Mouse (Mus musculus) bone marrow, adult 2 months (tissue): Measurements from ENCODE around the gene Akap6. TPM values are rescaled to one million over a fixed set of nuclear protein-coding genes. Genes with fewer than 3 reads are reported as not detected.
"Not testable (repeated sequence)": the region's sequence is repeated elsewhere in the genome, so short reads cannot be mapped to it uniquely, and the experiment has no call there.

ENCODE experiments used
- H3K27ac ChIP-seq: fragments of 200-500 bp; 2 replicates; pipeline ENCODE4 v1.5.1; 2012; ENCODE audit warnings: low read depth, mild to moderate bottlenecking, control low read depth, inconsistent platforms, low read length; ENCODE audit not compliant: control insufficient read depth, poor library complexity, insufficient read depth
- H3K4me1 ChIP-seq: fragments of 200-500 bp; 2 replicates; pipeline ENCODE4 v1.6.1; 2011; ENCODE audit warnings: low read length; ENCODE audit not compliant: control insufficient read depth, insufficient read depth
- H3K4me3 ChIP-seq: fragments of 200-500 bp; replicated peaks from 2 replicates; pipeline ENCODE3; 2011; ENCODE audit warnings: mild to moderate bottlenecking, low read depth, low read length, control low read depth; ENCODE audit not compliant: control insufficient read depth
- CTCF ChIP-seq: fragments of 200-500 bp; IDR thresholded peaks from 2 replicates; pipeline ENCODE4 v1.5.1; 2011; ENCODE audit warnings: low read length, control low read depth; ENCODE audit not compliant: control insufficient read depth, insufficient read depth
- POLR2A ChIP-seq: fragments of 200-500 bp; IDR thresholded peaks from 2 replicates; pipeline ENCODE4 v1.6.1; 2011; ENCODE audit warnings: low read depth, mild to moderate bottlenecking, control low read depth, low read length, borderline replicate concordance; ENCODE audit not compliant: control insufficient read depth
- WGBS: fragments of 180-500 bp; shearing (Covaris S2); methylation state at CpG from one replicate; pipeline ENCODE4 v1.1.7; 2018; 5-methylcytosine and 5-hydroxymethylcytosine counted together
- polyA plus RNA-seq: library from polyadenylated mRNA; stranded (reverse); fragments of >200 nt; gene quantifications from 2 replicates; pipeline ENCODE4 v1.2.4, GENCODE M21; 2011; ENCODE audit warnings: low replicate concordance; ENCODE audit not compliant: missing spikeins, insufficient read depth, insufficient read length

The Akap6 gene
- polyA plus RNA-seq, 1 experiment = 0.37 TPM

DNA sequence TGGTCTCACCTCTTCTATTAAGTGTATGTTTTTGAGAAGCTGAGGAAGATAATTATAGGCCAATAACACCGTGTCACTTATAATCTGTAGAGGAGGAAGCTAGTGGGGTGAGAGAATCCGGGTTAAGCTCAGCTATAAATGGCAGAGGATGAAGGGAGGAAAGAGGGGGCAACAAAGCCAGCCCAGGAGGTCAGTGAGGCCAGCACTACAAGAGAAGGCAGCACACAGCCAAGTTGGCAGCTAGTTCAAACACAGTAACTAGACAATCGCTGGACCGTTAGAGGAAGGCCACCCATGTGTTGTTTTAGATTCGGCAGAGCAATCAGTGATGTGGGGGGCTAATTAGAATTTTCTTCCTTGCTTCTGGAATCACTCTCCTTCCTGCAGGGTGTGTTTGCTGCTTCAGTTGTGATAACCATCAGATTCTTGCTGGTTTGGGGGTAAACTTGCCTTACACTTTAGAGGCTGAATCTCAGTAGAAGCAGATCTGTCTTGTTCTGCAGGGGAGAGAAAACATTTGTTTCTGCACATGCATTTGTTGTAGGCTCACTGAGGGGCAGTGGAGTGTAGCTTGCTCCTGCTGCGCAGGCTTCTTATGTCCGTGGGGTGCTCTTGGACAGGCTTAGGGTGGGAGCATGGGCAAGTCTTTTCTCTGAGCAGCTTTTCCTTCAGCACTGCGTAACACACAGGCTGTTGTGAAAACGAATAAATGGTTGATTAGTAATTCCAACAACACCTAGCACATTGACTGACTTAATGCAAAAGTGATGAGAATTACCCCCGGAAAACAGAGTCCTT, 27.4 kb downstream of the Akap6 start:
- H3K4me1 ChIP-seq = no peaks in the 10 kb centered on the region
- WGBS = 68% methylated on average over 10 of the region's 10 CpGs
- H3K4me3 ChIP-seq = no peak overlapping the region
- no peak for TF ChIP-seq POLR2A
- no peak for TF ChIP-seq CTCF
- H3K27ac ChIP-seq = no peak overlapping the region

- no peaks in the 10 kb centered on the region for H3K4me1 ChIP-seq
- TF ChIP-seq CTCF (no peak), POLR2A (no peak)
- H3K4me3 ChIP-seq = no peak overlapping the region
- no peak overlapping the region for H3K27ac ChIP-seq
- WGBS = 67% methylated on average over 6 of the region's 6 CpGs
Measured at GRCm38 (mm10) chr12:52729396-52729795, 30.2 kb downstream of the Akap6 start.

- H3K27ac ChIP-seq, H3K4me3 ChIP-seq, H3K4me1 ChIP-seq: not testable (repeated sequence)
- WGBS = 96% methylated on average over 7 of the region's 11 CpGs
Measured at GRCm38 (mm10) chr12:52735161-52735560, 36.0 kb downstream of the Akap6 start.

DNA sequence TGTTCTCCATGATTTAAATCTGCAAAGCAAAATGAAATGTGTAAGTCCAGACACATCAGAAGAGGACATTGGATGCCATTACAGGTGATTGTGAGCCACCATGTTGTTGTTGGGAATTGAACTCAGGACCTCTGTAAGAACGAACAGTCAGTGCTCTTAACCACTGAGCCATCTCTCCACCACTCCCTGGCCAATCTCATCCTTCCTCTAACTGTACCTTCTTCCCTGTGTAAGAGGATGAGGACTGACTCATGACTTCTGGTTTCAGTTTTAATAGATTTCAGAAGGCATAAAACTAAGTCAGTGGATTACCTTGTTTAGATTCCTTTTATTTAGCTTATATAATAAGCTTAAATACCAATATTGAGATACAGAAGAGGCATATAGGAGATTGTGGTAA, 38.0 kb downstream of the Akap6 start:
- no peak overlapping the region for H3K4me3 ChIP-seq
- no peaks in the 10 kb centered on the region for H3K4me1 ChIP-seq
- 49% methylated on average over 1 of the region's 1 CpGs for WGBS
- no peak overlapping the region for H3K27ac ChIP-seq
- TF ChIP-seq POLR2A (no peak), CTCF (no peak)

DNA sequence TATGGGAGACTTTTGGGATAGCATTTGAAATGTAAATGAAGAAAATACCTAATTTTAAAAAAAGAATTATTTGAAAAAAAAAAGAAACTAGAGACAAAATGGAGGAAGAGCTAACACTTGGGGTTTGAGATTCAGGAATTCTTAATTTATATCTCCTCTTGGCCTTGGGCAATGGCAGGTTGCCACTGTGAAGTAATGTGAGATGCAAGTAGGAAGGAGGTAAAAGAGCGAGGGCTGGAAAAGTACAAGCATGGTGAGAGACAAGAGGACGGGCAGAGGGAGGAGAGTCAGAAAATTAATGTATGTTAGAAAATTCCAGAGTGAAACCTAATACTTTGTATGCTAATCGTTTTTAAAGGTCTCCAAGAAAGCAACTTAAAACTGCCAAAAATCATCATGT, 40.1 kb downstream of the Akap6 start:
- no peak for TF ChIP-seq POLR2A
- no peak for TF ChIP-seq CTCF
- H3K27ac ChIP-seq = no peak overlapping the region
- 74% methylated on average over 3 of the region's 3 CpGs for WGBS
- no peak overlapping the region for H3K4me3 ChIP-seq
- no peaks in the 10 kb centered on the region for H3K4me1 ChIP-seq

- H3K27ac ChIP-seq = no peak overlapping the region
- TF ChIP-seq POLR2A (no peak), CTCF (no peak)
- H3K4me3 ChIP-seq = no peak overlapping the region
- H3K4me1 ChIP-seq = no peaks in the 10 kb centered on the region
- WGBS = 77% methylated on average over 5 of the region's 5 CpGs
Measured at GRCm38 (mm10) chr12:52741801-52742200, 42.6 kb downstream of the Akap6 start.

DNA sequence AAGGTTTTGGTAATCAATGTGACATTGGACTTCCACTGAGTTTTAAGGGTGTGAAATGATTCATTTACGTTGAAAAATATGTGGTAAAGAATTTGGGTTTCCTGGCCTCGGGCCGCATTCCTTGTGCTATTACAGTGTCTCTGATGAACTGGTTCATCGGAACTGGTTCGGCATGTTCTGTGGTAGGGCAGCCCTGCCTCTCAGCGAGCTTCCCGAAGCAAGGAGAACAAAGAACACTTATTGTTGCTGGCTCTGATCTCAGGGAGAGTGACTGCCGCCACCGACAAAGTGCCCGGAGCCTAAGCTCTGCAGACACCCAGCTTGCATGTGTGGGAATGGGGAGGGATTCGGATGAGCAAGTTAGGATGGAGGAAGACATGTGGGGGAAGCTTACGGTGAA, 50.8 kb downstream of the Akap6 start:
- WGBS = 85% methylated on average over 12 of the region's 12 CpGs
- no peak overlapping the region for H3K4me3 ChIP-seq
- no peak overlapping the region for H3K27ac ChIP-seq
- TF ChIP-seq CTCF (no peak), POLR2A (no peak)
- H3K4me1 ChIP-seq = no peaks in the 10 kb centered on the region

- WGBS = 90% methylated on average over 2 of the region's 2 CpGs
- H3K4me3 ChIP-seq = no peak overlapping the region
- no peaks in the 10 kb centered on the region for H3K4me1 ChIP-seq
- H3K27ac ChIP-seq = no peak overlapping the region
- TF ChIP-seq CTCF = no peak
- TF ChIP-seq POLR2A = no peak
Measured at GRCm38 (mm10) chr12:52755649-52756048, 56.5 kb downstream of the Akap6 start.

DNA sequence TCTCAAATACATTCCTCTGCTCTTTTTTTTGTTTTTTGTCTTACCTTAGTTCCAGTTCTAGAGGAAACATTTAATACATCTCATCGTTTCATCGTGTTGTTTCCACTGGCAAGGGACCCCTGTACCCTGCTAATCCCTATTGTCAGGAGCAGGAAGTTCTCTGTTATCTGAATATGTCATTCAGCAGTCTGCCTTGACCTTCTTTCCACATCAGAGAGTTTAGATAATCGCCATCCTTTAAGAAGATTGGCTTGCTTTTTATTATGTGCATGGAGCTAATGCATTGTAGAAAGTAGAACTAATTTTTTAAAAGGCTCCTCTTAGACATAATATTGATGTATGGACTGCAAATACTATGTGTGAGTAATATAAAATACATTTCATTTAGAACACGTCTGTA, 58.7 kb downstream of the Akap6 start:
- 44% methylated on average over 4 of the region's 4 CpGs for WGBS
- H3K4me3 ChIP-seq = no peak overlapping the region

More for the DNA sequence above, 58.7 kb downstream of the Akap6 start:
- Histone ChIP-seq H3K4me1 (no peaks in the 10 kb centered on the region), H3K27ac (no peak overlapping the region)
- TF ChIP-seq POLR2A = no peak
- TF ChIP-seq CTCF = no peak
